Mouse (Mus musculus) kidney, postnatal 4 days (tissue): ENCODE measurements around the gene Csnk2a2.

Experiments used
- DNase-seq, 2 experiments: peaks; one replicate each; pipeline ENCODE4 v3.0.0; 2021; ENCODE audit warnings: mixed read lengths in 2 of 2

The Csnk2a2 gene

DNA sequence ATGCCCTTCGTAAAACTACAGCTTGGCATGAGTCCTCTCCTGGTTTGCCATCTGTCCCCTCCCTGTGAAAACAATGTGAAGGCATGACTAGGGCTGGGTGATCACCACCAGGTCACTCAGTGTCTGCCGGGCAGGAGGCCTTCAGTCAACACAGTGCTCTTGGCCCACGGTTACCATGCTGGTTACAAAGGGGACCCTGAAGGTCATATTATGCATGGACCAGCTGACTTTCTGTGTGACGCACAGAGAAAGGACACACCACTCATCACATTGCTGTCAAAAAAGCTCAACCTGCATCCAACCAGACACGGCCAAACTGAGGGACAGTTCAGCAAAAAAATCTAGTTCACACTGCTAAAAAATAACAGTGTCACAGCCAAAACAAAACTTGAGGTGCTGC, at the start of gene Csnk2a2:
TSS of gene Csnk2a2 (minus strand) at position 34 of the 400 bp plus-strand sequence.
- no peak for DNase-seq

DNA sequence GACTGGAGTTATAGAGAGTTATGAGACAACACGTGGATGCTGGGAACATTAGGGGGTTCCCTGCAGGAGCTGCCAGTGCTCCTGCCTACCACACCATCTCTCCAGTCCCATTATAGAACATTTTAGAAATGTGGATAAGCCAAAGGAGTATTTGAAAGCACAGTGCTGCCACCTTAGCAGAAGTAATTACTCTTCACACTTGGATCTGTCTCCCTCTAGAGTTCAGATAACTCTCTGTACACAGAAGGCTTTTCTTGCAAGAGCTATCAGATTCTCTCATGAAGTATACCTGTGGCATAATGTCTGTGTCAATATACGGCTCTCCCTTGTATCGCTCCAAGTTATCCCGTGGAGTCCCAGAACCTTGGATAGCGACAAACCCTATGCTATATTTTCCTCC, 49.6 kb upstream of the Csnk2a2 start:
- DNase-seq = no peak

DNA sequence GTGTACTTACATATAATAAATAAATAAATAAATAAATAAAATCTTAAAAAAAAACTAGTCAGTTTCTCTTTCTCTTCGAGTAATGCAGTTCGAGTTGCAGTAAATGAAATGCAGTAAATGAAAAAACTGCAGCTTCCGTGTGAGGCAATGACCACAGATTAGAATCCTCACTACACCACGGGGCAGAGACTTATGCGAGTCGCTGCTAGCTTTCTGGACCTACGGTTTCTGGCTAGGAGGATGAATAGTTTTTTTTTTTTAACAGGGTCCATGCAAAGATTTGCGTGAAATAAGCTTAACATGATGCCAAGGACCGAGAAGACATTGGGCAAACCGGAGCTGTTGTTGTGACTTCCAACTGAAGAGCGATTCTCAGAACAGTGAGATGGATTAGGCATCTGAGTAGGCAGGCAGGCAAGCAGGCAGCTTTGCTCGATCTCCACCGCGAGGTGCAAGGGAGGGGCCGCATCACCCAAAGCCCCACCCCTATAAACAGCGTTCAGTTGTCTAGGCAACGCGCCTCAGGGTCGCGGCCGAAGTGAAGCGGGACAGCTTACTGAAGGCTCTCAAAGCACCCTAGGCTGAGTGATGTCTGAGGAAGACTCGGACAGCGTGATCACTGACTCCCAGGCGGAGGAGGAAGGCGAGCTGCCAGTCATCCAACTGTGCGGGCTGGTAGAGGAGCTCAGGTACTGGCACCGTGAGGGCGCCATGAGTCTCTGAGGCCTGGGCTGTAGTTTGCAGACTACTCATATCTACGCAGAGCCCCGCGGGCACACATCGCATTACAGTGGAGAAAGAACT, 43.9 kb upstream of the Csnk2a2 start, which contains the start of gene Ccdc113:
TSS of gene Ccdc113 (plus strand) at position 502 of the 804 bp plus-strand sequence.
- peak; percentile 71 to 79 for DNase-seq

DNA sequence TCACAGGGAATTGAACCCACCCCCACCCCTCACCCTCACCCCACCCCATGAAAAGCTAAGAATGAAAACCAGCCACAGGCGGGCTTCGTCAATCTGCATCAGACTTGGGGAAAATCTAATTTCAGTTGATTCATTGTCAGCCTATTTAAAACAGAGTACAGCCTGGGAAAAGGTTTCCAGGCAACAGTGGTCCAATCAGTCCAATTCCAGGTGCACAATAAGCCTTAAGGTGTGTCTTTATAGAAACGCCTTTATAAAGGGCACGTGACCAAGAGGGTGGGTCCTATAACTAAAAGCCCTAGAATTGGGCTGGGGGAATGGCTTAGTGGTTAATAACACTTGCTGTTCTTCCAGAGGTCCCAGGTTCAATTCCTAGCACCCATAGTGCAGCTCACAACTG, 42.4 kb upstream of the Csnk2a2 start:
- DNase-seq = no peak

DNA sequence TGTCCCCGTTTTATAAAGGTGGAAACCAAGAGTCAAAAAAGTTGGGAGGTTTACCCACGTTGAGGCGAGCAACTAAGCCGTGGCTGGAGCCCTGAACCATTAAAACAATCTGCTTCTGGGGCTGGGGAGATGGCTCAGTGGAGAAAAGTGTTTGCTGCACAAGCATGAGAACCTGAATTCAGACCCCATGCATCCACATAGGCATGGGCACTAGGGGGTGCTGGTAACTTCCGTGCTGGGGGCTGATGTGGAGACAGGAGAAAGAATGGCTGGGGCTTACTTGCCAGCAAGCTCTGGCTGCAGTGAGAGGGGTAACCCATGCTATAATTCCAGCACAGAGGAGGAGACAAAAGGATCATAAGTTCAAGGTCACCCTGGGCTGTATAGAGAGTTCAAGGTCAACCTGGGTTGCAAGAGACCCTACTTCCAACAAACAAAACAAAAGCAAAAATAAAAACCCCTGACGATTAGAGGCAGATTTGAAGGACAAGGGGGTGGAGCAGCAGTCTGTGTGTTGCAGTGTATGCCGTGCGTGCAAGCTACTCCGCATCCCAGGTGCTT, 39.0 kb upstream of the Csnk2a2 start:
- no peak for DNase-seq

DNA sequence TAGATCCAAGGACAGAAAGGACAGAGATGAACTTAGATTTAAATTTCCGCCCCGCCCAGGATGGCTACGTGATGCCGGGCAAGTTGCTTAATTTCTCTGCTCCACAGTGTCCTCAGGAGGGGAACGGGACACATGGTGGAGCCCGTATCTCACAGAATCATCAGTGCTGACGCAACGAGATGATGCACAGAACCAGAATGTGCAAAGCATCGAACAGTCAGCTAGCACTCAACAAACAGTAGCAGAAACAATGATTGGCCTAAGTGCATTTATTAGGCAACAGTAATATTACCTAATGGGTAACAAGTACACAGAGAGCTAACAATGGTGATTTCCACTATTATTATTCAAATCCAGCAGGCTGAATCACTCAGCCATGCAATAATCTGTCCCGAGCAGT, 38.4 kb upstream of the Csnk2a2 start:
- no peak for DNase-seq

DNA sequence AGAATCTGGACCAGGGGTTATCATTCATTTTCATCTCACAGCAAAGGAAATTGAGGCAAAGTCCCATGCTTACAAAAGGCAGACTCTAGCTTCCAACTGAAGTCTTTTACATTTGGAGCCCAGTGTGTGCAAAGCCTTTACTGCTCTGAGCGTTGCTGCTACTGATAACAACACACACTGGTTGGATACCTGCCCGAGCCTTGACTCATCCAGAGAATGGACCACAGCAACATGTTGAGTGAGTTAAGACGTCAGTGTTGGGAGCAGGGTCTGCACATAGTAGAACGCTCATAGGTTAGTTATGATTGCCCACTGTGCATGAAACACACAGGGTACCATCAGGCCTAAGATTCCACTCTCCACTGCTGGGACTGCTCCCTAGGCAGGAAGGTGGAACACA, 34.2 kb upstream of the Csnk2a2 start:
- no peak for DNase-seq

DNA sequence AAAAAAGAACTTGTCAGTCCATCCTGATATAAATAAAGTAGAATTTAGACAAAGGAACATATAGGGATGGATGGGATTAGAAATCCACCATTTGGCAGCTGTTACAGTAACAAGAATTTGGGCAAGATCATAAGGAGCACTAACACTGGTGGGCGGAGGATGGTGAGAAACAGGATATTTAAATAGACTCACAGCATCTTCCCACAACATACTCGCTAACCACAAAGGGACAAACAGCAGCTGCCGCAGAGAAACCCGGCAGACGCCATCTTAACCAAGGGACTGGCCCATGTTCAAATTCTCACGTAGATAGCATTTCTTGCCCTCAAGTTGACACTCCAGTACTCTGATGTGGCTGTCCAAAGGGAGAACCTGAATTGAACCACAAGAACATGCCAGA, 27.1 kb upstream of the Csnk2a2 start:
- no peak for DNase-seq

DNA sequence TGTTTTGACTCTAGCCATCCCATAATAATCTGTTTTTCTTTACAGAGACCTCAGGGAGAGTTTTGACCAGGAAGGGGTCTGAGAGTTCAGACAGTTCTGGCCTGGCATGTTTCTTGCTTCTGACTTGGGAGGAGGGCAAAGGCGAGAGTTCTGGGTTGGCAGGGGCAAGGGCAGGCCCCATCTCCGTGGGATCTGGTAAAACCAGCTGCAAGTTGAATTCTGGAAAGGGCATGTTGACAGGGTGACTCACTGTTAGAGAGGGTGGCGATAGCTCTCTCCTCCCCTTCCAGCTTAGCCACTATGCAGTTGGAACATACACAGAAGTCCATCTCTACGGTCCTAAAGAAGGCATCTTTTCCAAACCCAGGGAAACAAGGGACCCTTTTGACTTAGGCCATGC, 23.4 kb upstream of the Csnk2a2 start:
- DNase-seq = no peak

DNA sequence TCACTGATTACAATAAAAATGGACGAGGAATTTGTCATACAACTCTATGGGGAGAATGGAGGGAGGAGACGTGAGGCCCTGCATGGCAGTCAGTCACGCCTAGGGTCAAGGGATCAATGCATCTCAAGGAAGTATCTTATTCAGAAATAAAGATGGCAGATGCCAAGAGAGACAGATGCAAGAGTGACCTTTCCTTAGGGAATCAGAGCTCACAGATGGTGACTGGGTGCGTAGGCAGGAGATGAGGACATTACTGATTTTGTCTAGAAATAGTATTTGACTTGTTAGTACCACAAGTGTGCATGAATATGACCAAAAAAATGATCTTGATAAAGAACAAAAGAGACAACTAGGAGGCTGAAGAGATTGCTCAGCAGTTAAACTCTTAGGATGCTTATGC, 22.4 kb upstream of the Csnk2a2 start:
- DNase-seq = no peak

DNA sequence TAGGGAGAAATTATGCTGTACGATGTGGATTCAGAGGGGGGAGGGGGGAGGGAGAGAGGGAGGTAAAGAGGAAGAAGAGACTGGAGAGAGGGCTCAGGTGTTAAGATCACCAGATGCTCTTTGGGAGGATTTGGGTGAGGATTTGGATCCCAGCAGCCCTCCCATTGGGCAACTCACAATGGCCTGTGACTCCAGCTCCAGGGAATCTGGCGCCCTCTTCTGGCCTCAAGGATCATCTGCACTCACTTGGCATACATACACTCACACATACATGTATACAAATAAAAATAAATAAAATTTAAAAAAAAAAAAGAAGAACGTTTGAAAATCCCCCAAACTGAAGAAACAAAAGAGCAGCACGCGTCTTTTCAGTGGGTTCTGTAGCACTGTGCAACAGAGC, 16.4 kb upstream of the Csnk2a2 start:
- DNase-seq = no peak

DNA sequence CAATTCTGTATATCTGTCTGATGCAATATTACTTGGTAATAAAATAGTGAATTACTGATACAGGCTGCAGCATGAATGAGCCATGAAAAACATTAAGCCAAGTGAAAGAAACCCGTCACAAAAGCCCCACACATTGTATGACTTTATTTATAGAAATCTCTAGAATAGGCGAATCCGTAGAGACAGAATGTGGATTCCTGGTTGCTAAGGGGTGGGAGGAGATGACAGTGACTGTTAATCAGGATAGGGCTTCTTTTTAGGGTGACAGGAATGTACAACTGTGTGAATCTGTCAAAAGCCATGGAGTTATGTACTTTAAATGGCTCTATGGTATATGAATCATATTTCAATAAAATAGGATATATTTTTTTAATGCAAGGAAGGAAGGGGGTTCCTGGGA, 15.8 kb upstream of the Csnk2a2 start:
- DNase-seq = no peak

DNA sequence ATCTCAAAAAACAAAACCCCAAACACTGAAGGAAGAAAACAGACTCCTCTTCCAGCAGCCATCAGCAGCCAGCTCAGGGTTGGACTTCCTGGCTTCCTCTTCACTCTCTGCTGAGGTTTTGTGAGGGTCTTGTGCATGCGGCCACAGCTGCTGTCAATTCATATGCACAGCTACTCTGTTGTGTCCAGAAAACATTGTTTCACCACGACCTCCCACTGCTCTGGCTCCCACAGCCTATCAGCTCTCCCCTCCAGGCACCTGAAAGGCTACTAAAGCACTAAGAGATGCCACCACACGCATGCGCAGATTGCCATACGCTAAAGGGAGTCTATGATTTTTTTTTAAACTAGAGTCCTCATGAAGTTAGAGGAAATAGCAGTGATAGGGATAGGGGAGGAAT, 15.0 kb upstream of the Csnk2a2 start:
- DNase-seq = no peak

DNA sequence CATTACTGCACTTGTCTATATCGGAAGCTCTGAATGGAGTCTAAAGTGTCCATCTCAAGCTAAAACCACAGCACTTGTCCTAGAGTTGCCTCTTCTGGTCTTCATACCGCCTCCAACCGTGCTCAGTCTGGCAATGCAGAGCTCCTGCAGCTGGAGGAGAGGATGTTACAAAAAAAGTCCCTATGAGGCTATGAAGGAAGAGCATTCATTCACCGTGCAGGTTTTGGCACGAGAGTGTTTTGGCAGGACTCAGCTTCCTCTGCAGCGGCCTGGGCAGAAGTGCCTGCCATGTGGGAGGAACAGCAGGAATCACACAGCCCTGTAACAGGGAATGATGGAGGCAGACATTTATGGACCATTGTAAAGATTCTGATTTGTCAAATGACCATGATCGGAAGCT, 12.6 kb upstream of the Csnk2a2 start:
- no peak for DNase-seq

DNA sequence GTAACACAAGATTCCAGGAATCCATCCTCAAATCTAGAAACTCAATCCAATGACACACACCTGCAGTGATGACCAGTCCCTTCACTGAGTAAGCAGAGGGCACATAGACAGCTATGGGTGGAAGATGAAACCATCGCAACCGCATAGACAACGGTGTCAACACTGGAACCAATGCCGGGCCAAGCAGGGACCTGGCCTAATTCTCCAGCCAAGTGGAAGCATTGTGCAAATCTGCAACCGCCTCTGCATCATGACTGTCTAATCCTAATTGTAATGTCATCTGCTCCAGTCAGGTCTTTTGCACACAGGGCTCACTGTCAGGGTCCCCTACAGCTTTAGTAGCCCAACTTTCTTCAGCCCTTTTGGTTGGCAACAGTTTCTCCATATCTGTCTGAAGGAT, 10.6 kb upstream of the Csnk2a2 start:
- no peak for DNase-seq

DNA sequence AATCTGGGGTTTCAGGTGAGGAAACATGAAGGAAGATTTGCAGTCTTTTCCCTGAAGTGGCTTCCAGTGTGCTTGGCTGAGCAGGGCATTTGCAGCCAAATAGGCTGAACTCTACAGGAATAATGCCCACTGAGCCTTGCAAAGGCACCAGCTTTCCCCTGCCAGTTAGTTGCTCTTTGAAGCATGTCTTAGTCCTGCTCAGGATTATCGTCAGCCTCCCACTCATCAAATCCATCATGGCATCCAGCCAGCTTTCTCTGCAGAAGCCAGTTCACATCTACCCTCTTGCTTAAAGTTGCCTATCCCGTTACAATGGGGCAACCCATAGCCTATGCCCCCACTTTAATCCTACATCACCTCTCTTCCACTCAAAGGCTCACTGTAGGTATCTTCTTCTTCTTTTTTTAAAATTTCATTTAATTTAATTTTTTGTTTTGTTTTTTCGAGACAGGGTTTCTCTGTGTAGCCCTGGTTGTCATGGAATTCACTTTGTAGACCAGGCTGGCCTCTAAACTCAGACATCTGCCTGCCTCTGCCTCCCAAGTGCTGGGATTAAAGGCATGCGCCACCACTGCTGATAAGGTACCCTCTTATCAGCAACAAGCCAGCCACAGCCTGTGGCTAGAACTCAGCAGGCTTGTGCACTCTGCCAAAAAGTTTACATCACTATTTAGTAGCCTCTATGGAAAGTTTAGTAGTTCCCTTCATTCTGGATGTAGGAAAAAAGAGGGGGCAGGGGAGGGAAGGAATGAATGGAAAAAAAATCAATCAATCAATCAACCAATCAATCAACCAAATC, 9.6 kb upstream of the Csnk2a2 start:
- peak; percentile 31 to 52 for DNase-seq

DNA sequence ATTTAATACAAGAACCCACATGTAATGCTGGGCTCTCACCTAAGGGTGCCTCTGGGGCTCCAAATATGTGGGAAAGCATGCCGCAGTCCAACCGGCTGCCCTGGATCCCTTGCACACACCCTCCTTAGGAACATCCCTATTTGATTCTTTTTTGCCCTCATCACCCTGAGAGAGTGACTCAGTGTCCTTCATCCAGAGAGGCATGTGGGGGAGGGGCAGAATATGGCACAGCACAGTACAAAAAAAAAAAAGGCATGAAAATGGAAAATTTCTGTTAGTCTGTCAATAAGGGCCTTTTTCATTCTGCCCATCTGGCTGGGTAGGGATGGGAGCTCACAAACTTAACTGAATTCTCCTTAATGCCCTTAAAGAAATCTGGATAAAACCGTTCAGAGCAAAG, 8.0 kb upstream of the Csnk2a2 start:
- no peak for DNase-seq

DNA sequence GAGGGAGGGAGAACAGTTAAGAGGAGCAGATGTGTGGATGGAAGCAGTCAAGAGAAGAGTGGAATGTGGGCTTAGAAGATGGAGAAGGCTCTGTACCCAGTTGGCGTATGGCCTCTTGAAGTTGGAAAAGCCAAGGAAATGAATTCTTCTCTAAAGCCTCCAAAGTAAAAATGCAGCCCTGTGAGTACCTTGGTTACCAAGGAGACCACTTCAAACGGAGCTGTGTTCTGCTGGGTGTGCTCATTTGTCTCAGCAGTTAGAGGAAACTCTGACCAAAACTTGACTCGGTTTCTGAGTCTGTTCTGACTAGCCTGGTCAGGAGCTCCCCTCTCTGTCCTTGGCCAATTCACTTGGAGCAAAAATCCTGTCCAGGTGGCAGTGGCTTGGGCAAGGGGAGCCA, 6.6 kb upstream of the Csnk2a2 start:
- DNase-seq = no peak

DNA sequence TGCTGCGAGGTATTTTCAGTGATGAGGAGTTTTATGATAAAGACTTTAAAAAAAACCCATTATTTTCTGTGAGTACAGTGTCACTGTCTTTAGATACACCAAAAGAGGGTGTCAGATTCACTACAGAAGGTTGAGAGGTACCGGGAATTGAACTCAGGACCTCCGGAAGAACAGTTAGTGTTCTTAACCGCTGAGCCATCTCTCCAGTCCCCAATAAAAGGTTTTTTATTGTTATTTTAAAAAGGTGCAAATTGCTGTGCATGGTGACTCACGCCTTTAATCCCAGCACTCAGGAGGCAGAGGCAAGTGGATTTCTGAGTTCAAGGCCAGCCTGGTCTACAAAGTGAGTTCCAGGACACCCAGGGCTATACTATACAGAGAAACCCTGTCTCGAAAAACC, 5.6 kb upstream of the Csnk2a2 start:
- no peak for DNase-seq

DNA sequence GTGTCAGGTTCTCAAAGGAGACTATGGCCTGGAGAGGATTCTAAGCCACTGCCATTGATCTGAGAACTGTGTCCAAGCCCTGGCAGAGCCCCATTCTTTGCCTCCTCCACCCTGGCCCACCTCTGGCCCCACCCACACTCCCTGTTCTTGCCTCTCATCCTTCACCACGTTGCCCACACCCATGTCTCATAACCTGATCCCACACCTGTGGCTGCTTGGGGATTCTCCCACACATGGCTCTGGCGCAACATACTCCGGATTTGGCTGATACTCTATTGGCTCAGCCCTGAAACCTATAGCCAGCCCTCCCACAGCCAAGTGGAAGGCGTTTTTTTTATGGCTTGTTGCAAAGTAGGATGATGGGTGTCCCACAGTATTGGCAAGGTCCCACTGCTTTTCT, 2.2 kb upstream of the Csnk2a2 start:
- DNase-seq = no peak

DNA sequence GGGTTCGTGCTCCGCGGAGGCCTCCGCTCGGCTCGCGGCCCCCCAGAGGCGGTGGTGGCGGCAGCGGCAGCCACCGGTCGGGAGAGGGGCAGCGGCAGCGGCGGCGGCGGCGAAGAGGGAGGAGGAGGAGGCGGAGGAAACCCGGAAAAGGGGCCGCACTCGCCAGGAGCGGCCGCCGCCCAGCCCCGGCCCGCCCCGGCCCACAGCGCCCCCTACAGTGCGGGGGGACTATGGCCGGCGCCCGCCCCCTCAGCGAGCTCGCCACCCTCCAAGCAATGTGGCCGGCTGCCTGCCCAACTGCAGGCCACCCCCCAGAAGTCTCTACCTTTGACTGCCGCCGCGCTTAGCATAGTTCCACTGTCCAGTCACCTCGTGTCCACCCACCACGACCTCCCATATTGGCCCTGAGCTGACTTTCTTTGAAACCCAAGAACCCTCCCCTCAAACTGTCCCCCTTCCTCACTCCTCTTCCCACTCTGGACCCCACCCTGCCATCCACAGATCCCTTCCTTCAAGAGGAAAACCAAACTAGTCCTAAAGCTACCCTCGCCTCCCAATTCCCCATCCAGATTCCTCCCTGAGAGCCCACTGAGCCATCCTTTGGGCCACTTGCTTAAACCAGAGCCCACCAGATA, 1.0 kb downstream of the Csnk2a2 start:
- peak; percentile 92 to 94 for DNase-seq

DNA sequence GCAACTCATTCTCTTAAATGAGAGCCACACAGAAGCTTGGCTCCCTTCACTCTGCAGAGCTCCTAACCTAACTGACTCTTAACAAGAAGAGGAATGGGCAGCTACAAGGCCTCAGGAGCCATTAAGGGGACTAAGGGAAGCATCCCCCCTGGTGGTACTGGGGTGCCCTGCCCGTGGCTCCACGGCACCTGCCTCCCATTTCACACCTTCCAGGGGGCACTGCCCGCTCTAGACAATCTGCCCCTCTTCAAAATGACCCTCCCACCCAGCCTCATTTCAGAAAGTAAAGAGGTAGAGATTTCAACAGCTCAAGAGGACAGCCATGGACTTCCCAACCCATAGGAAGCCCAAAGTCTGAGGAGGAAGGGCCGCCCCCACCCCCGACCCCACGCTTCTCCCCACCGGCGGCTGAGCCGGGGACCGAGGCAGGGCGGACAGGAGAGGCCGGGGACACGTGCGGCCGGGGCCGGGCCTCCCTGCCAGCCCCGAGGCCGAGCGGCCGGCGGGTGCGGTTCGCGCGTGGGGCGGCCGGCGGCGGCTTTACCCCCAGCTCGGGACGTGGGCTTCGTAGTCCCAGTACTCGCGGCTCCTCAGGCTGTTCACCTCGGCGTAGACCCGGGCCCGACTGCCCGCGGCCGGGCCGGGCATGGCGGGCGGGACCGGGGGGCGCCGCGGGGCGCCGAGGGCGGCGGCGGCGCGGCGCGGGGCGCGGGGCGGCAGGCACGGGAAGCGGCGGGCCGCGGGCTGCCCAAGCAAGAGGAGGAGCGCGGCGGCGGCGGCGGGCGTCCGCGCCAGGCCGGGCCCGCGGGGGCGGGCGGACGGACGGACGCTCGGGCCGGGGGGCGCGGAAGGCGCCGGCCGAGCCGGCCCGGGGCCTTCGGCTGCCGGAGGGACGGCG, 1.8 kb downstream of the Csnk2a2 start:
- DNase-seq = peak; percentile 13 to 32
